Mouse (Mus musculus) megakaryocyte, adult 5-6 weeks (primary cell): Measurements from ENCODE around the gene Gimd1. TPM values are rescaled to one million over a fixed set of nuclear protein-coding genes. Genes with fewer than 3 reads are reported as not detected.

ENCODE experiments used
- ATAC-seq: 2 replicates; pipeline ENCODE4 v1.8.0; 2016; ENCODE audit warnings: mild to moderate bottlenecking, inconsistent platforms; ENCODE audit not compliant: poor library complexity, severe bottlenecking
- total RNA-seq, 2 experiments: library from RNA; stranded (forward) in 1 of 2; stranded (reverse) in 1 of 2; fragments of 153-499, 151-499 nt in 1 of 2; fragments of 221-1000, 200-1000 nt in 1 of 2; gene quantifications; 2 replicates each; pipeline versions ENCODE4 v1.2.3 to v1.2.4; 2015 to 2017

The Gimd1 gene
- total RNA-seq (2015) = not detected in 2 replicates
- not detected in 2 replicates for total RNA-seq (2017)

DNA sequence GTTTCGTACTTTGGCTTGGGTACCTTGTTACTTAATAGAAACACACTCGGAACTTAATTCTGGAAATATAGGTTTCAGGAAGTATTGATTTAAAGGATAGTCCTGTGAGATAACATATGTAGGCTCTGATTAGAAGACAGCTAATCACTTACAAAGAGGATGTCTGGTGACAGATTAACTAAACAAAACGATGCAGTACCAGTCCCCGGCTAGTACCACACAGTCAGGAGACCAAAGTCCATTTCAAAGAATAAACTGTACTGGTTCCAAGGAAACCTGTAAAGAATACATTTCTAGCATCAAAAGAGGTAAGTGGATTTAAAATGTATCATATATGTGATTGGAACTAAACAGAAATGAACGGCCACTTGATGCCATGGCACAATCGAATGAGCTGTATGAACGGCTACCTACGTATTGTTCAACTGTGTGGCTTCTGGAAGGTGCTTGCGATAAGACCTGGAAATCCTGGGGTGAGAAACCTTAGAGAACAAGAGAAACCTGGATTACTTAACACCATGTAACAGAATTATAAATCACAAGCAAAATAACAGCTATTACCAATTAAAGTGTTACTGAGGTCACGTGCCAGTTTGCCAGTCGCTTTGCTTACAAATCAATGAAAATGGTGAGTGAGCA lies at the start of gene Gimd1:
TSS of gene Gimd1 (plus strand) at position 220 of the 639 bp plus-strand sequence.
- ATAC-seq = no peak

DNA sequence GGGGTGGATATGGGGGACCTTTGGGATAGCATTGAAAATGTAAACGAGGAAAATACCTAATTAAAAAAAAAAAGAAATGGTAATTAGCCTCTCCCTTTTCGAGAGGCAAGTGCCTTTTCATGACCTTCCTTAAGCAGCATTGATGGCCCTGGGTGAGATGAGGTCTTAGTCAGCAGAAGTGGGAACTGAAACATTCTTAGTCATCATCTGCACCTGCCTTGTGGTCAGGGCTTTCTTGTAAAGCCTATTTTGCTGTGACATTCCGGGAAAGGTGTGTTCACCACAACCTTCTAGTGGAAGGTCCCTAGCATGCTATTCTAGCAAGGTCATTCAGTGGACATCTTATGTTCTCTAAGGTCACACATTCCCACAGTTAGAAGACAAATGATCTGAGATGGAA lies 48.4 kb upstream of the Gimd1 start:
- no peak for ATAC-seq

DNA sequence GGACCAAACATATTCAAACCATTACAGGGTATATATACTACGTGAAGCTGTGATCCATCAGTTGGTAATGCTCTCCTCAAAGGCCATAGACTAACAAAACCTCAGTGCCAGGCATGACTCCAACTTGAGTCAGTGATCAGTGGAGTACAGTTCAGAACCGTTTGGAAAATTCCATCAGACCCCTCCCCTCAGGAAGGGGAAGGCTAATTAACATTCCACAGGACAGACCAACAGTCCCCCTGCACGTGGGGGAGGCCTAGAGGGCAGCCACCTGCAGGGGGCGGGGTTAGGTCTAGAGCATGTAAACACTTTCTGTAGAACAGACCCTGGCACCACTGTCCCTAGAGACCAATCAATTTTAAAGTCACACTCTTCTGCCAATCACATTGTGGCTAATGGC lies 47.3 kb upstream of the Gimd1 start:
- no peak for ATAC-seq

DNA sequence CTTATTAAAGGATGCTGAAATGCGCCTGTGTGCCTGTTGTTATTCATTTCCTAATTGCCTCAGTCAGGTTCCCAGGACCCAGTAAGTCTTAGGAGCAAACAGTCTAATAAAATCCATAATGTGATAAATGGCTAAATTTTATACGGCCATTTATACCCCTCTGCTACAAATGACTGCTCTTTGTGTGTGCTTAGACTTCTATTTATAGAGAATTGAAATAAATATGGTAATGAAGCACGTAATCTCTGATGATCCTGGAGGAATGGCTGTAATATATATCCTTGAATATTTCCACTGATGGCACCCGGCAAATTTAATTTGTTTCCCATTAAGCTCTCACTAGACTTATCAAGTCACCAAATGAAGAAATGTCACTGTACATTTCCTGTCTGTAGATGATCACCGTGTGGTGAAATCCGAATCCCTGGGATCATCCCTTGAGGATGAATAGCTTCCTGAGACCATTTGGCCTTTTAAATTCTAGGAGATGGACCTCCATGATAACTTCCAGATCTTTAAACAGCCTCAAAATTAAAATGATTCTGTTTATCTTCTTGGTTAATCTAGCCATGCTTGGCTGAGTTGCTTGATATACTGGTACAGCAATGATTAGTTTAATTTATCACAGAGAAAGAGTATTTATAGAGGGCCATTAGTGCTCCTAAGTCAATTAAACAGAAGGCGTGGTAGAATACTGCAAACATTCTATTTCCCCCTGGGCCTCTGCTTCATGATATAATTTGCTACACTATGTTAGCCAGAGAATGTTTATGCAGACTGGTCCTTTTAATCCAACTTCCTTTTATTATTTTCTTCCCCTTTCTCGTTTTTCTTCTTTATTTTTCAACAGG lies 44.3 kb upstream of the Gimd1 start:
- ATAC-seq = no peak

DNA sequence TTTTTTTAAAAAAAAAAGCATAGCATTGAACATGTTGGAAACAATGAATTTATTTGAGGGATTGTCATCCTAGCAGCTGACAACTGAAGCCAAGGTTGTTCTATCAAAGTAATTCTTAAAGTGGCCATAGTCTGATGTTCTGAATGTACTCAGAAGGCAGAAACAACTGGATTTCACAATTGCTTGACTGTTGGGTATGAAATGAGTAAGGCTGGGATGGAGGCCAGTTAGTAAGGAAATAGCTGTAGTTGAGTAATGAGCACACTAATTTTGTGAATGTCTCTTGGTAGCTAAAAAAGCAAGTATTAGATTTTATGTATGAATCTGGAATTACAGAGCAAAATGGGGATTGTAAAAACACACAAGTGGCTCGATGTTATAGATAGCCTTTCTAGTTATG lies 41.5 kb upstream of the Gimd1 start:
- ATAC-seq = no peak

DNA sequence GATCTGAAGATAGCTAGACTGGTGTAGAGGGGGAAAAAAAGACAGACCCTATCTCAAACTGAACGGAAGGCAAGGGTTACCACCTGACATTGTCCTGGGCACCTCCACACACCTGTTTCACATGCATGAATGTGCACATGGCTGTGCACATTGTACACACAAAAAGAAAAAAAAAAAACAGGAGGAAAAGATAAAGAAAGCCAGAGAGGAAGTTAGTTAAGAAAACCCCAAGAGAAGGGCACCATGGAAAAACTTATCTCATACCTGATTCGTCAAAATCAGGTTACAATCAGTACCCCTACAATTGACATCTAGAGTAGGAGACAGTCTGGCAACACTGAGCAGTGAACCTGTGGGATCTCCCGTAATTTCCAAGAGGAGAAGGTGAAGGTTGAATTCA lies 39.6 kb upstream of the Gimd1 start:
- ATAC-seq = no peak

DNA sequence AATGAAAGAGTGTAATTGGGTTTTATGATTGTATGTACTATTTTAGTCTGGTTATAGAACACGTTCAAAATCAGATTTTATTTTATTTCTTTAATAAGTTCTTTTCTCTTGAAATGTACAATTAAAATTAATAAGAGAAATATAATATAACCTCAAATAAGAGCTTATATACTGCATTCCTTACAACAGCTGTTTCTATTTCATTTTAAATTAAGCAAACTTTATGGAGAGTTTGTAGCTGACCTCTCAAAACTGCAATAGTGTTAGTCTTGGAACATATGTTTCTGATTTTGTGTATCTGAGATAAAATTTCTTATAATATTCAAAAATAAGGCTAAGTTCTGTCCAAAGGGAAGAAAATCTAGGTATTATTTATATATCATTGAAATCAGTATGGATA lies 39.0 kb upstream of the Gimd1 start:
- ATAC-seq = no peak

DNA sequence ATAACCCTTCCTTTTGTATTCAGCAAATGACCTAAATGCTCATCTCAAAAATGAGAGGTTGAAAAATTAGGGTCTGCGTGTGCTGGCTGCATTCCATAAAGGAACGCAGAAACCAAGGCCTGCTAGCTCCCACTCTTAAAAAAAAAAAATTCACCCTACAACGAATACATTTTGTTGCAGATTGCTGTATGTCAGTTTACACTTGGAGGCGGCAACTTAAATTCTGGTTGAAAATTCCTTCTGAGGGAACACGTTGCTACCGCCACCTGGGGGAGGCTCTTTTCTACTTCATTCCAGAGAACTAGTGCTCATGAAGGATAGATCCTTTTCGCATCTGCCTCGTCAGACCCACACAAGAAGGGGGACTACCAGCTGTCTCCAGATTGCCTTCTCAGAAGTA lies 879 bp upstream of the Gimd1 start:
- ATAC-seq = no peak

DNA sequence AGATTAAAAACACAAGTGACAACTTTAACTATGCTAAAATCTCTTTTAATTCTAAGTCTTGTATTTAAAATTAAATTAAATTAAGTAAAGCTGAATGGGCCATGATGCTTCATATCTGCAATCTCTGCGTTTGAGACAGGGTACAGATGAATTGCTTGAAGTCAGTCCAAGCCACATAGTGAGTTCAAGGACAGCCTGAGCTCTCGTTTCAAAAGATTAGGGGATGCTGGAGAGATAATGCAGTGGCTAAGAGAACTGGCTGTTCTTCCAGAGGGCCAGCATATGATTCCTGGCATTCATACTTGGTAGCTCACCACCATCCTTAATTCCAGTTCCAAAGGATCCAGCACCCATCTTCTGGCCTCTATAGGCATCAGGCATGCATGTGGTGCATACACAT lies 3.6 kb downstream of the Gimd1 start:
- no peak for ATAC-seq

DNA sequence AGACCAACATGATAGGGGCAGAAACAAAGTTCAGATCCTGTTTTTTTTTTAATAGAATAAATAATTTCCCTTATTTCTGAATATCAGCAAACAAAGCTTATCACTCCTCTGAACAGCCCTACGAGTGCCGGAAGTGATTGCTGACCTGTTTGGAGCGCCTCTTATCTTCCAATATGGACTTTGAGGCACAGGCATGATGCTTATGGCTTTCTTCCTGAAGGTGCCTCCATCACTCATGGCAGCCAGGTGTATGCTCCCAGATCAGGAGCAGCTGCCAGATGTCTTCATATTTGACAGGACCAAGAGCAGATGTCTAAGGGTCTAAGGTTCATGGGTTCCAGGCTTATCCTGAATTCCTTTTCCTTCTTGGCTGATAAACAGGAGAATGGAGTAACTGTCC lies 7.5 kb downstream of the Gimd1 start:
- no peak for ATAC-seq

DNA sequence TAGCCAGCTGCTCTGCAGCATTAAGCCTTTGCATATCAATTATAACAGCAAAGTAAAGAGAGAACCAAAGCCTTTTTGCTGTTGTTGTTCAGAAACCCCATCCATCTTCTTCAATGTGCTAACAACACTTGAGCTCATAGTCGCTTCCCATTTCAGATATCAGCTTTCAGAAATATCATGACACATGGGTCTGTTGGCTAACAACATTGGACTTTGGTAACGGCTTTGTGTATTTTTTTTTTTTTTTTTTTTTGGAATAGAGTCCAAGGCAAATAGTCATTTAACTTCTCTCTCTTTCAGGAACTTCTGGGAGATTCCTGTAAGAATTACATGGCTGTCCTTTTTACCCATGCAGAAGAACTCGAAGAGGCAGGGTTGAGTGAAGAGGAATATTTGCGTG lies 14.5 kb downstream of the Gimd1 start:
- no peak for ATAC-seq

DNA sequence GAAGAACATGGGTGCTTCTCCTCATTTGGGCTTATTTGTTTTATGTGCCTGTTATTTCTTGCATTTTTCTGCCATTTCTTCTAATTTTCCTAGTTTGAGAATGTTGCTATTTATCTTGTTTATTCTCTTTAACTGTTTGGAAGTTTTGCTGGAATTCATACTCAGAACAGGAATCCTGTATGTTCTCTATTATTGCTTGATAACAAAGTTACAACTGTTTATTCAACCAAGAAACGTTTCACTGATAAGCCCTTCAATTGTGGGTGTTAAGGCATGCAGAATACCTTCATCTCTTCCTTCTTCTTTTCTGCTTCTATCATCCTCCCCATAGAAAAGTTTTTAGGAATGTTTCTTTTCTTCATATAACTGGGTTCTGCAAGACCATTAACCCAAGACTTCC lies 17.2 kb downstream of the Gimd1 start:
- no peak for ATAC-seq

DNA sequence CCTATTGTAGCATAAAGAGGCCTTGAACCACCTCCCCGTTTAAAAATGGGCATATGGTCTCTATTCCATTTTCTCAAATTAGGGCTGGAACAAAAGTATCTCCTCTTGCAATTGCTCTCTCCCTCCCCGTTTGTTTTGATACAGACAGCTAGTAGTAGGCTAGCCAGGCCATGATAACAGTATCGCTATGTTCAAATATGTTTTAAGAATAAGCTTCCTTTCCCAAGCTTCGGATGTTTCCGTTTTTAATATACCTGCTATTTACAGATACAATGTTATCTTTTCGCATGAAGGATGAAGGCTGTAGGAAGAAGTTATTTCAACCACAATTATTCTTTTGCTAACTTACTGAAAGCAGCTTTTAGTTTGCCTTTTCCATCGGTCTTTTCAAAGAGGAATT lies 19.7 kb downstream of the Gimd1 start:
- ATAC-seq = no peak

DNA sequence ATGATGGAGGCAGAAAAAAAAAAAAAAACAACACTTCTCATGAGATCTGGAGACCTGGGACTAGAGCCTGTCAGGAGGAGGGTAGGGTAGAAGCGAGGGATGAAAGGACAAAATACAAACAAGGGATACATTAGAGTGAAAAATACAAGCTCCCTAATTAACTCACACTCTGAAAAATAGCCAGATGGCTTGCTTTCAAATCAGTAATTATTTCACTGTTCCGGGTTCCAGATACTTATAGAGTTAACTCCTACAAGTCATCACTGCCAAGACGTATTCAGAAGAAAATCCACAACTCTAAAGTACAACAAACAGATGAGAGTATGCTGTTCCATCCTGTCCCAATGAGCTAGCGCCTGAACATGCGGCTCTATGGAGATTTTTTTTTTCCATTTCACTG lies 20.6 kb downstream of the Gimd1 start:
- no peak for ATAC-seq

DNA sequence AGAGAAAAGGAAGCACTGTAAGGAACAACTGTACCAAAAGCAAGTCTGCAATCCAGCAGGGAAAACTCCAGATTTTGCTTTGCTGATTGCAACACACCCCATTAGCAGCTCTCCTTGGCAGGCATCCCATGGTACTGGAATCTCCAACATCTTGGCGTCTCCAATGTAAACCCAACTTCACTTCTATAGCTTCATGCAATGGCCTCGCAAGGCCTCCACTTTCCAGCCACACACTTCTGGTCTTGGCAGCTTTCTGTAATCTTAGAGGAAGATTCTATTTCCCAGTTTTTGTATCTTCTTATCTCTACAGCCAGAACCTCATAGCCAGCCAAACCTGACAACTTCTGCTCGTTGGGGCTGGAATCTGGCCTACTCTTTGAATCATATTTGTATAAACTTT lies 22.2 kb downstream of the Gimd1 start:
- no peak for ATAC-seq

DNA sequence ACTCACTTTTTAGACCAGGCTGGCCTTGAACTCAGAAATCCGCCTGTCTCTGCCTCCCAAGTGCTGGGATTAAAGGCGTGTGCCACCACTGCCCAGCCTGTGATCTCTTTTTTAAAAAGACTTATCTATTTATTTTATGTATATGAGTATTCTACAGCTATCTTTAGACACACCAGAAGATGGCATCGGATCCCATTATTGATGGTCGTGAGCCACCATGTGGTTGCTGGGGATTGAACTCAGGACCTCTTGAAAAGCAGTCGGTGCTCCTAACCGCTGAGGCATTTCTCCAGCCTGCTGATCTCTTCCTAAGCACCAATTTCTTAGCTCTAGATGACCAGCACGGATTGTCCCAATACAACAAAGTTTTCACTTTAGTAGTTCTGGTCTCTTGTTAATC lies 24.3 kb downstream of the Gimd1 start:
- no peak for ATAC-seq

DNA sequence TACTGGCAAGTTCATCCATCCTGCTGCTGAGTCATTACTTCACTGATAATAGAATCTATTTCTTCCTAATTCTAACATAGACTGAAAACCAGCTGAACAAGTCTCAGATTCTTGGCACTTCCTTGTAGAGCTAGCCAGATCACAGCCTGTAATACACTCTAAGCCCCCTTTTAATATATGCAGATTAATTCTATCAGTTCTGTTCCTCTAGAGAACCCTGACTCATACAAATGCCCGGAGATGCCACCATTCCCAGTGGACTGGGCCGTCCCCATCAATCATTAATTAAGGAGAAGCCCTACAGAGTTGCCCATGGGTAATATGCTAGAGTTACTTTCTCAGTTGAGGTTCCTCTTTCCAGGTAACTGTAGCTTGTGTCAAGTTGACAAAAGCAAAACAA lies 26.3 kb downstream of the Gimd1 start:
- ATAC-seq = no peak

DNA sequence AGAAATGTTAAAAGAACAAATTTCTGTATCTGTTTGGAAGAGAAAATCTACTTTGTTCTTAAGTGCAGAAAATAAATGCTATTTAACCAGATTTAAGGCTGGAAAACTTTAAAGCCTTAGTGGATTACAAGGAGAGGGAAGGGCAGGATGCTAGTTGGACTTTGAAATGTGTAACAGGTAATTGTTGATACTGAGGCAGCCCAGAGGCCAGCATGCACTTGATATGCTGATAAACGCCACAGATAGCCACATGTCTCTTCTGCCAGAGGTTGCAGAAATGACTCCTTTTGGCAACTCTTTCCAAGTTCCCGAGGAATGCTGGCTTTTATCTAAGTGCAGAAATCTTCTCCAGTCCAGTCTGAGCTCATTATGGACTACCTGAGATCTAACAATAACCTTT lies 47.9 kb downstream of the Gimd1 start:
- ATAC-seq = no peak

DNA sequence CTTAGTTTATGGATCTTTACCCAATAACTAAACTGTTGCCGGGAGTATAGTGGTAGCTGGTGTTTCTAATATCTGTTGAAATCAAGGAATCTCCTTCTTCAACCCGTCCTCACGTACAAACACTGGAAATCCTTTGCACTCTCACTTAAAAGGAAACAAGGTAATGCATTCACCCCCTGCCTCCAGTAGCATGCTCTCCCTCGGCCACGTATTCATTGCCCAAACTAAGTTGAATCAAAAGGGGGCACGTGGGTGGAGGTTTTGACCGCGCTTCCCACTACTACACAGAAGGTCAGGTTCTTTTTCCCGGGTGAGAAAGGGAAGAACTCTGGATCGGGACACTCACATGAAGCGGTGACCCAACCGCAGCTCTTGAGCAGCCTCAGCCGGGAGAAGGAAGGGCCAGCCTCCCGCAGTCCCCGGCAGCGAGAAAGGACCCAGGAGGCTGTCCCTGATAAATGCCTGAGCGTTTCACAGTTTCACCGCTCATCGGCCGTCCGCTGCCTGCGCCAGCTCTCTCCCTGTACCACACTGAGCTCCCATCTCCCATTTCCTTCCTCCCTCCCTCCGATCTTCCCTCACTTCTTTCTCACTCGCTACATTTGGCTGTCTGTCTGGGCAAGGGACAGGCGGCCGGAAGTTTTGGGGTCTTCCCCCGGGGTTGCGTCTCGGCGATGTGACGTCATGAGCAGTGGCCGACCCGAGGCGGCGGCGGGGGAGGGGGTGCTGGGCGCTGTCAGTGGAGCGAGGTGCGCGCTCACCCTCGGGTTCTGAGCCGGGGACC lies 54.0 kb downstream of the Gimd1 start, which contains the start of gene Tbck:
TSS of gene Tbck (plus strand) at position 698 of the 784 bp plus-strand sequence.
- ATAC-seq = peak; percentile 93

DNA sequence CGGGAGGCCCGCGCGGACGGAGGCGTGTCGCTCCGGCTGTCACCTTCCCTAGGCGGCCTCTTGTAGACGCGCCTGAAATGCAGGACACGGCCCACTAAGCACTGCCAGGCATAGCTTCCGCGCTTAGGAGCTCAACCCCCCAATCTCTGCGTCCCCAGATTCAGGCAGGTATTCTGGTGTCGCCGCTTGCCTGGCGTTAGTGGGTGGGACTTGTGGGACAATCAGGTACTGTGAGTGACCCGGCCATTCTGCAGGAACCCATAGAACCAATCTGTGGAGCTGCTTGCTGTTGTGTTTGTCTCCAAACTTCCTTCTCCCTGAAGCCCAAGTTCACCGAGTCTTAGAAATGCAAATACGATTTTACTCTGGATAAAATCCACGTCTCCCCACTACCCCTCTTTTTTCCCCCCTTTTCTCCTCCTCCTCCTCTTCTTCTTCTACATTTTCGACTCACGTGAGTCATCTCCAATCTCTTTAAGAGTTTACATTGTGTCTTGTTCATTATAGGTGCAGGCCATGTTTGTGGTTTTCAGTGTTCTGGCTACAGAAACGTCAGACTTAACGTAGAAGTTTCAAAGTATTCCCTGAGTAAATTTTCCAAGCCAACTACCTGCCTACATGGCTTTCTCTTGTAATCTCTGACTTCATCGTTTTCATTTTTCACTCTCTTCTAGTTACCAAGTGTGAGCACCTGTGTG lies 54.8 kb downstream of the Gimd1 start, which contains the start of gene Aimp1:
TSS of gene Aimp1 (minus strand) at position 140 of the 698 bp plus-strand sequence.
- no peak for ATAC-seq
